Mouse (Mus musculus) kidney, embryonic 14.5 days (tissue): Measurements from ENCODE around the gene Saa3. TPM values are rescaled to one million over a fixed set of nuclear protein-coding genes. Genes with fewer than 3 reads are reported as not detected.
"Not testable (repeated sequence)": the region's sequence is repeated elsewhere in the genome, so short reads cannot be mapped to it uniquely, and the experiment has no call there.

ENCODE experiments used
- ATAC-seq: fragments of 200-750 bp; cut with Nextera tagmentation; 2 replicates; pipeline ENCODE4 v1.8.0; 2017; ENCODE audit warnings: moderate number of reproducible peaks, mild to moderate bottlenecking, moderate TSS enrichment, moderate library complexity; ENCODE audit not compliant: low FRiP score, low TSS enrichment
- H3K27ac ChIP-seq: fragments of 300-500 bp; sonication (generic); 2 replicates; pipeline ENCODE4 v1.5.1; 2014; ENCODE audit warnings: low read depth, mild to moderate bottlenecking, low read length, moderate library complexity, mixed read lengths
- H3K27me3 ChIP-seq: fragments of 300-500 bp; sonication (generic); 2 replicates; pipeline ENCODE4 v1.6.1; 2014; ENCODE audit warnings: mild to moderate bottlenecking, low read length; ENCODE audit not compliant: control insufficient read depth, insufficient read depth
- H3K36me3 ChIP-seq: fragments of 300-500 bp; sonication (generic); 2 replicates; pipeline ENCODE4 v1.6.1; 2014; ENCODE audit warnings: low read length, mixed read lengths; ENCODE audit not compliant: control insufficient read depth, insufficient read depth
- H3K4me1 ChIP-seq: fragments of 300-500 bp; sonication (generic); 2 replicates; pipeline ENCODE4 v1.6.1; 2014; ENCODE audit warnings: low read length, mixed read lengths; ENCODE audit not compliant: control insufficient read depth, insufficient read depth
- H3K4me2 ChIP-seq: fragments of 300-500 bp; sonication (generic); replicated peaks from 2 replicates; pipeline ENCODE4 v1.6.1; 2014; ENCODE audit warnings: low read depth, mild to moderate bottlenecking, low read length
- H3K4me3 ChIP-seq: fragments of 300-500 bp; sonication (generic); 2 replicates; pipeline ENCODE4 v1.5.1; 2014; ENCODE audit warnings: mild to moderate bottlenecking, low read length
- H3K9ac ChIP-seq: fragments of 300-500 bp; sonication (generic); 2 replicates; pipeline ENCODE4 v1.6.1; 2014; ENCODE audit warnings: low read depth, mild to moderate bottlenecking, low read length, moderate library complexity
- H3K9me3 ChIP-seq: fragments of 300-500 bp; sonication (generic); 2 replicates; pipeline ENCODE4 v1.6.1; 2016; ENCODE audit warnings: low read length; ENCODE audit not compliant: control insufficient read depth
- WGBS: fragments of 180-500 bp; shearing (Covaris S2); extraction: QIAGEN DNeasy Blood & Tissue Kit; methylation state at CpG from one replicate; pipeline ENCODE4 v1.1.7; 2014; 5-methylcytosine and 5-hydroxymethylcytosine counted together
- polyA plus RNA-seq: library from polyadenylated mRNA; unstranded; fragments of >200 nt; fragmentation: Nextera tagmentation; extraction: Ambion mirVana; gene quantifications from 2 replicates; pipeline ENCODE4 v1.2.1, GENCODE M21; 2014

The Saa3 gene
- polyA plus RNA-seq, 1 experiment from 2014 or later, result not detected

GRCm38 (mm10) chr7:46680732-46681131, 34.8 kb downstream of the Saa3 start:
- no peak overlapping the region for H3K4me3 ChIP-seq

GRCm38 (mm10) chr7:46679044-46679443, 36.5 kb downstream of the Saa3 start:
- not testable (repeated sequence) for H3K9me3 ChIP-seq, H3K27me3 ChIP-seq, H3K9ac ChIP-seq, H3K4me3 ChIP-seq, H3K36me3 ChIP-seq, ATAC-seq, H3K4me2 ChIP-seq, H3K4me1 ChIP-seq, H3K27ac ChIP-seq
- WGBS, result 84% methylated on average over 7 of the region's 7 CpGs

More at GRCm38 (mm10) chr7:46680732-46681131, 34.8 kb downstream of the Saa3 start:
- ATAC-seq, result no peak
- H3K4me2 ChIP-seq, result no peak overlapping the region
- H3K9ac ChIP-seq, result no peak overlapping the region
- no peaks in the 10 kb centered on the region for H3K36me3 ChIP-seq
- H3K9me3 ChIP-seq, result no peaks in the 10 kb centered on the region
- no peaks in the 10 kb centered on the region for H3K4me1 ChIP-seq
- no peak overlapping the region for H3K27ac ChIP-seq
- no peaks in the 10 kb centered on the region for H3K27me3 ChIP-seq

GRCm38 (mm10) chr7:46678417-46678816, 37.1 kb downstream of the Saa3 start:
- Histone ChIP-seq H3K27me3 (no peaks in the 10 kb centered on the region), H3K4me2 (no peak overlapping the region), H3K9me3 (no peaks in the 10 kb centered on the region), H3K9ac (no peak overlapping the region), H3K27ac (no peak overlapping the region), H3K36me3 (no peaks in the 10 kb centered on the region), H3K4me1 (no peaks in the 10 kb centered on the region), H3K4me3 (no peak overlapping the region)
- ATAC-seq, result no peak
- 86% methylated on average over 3 of the region's 3 CpGs for WGBS

- Histone ChIP-seq H3K4me2 (no peak overlapping the region), H3K27ac (no peak overlapping the region), H3K9me3 (no peaks in the 10 kb centered on the region), H3K27me3 (no peaks in the 10 kb centered on the region), H3K36me3 (no peaks in the 10 kb centered on the region), H3K4me1 (peaks cover 6% of the 10 kb centered on the region), H3K9ac (no peak overlapping the region), H3K4me3 (no peak overlapping the region)
- 0 out of 2 replicates have a peak, but pooled peaks have one; percentile 48 for ATAC-seq
- 39% methylated on average over 5 of the region's 5 CpGs for WGBS
These were observed 38.6 kb downstream of the Saa3 start for GRCm38 (mm10) chr7:46676808-46677360.

GRCm38 (mm10) chr7:46675886-46676285, 39.6 kb downstream of the Saa3 start:
- Histone ChIP-seq H3K36me3 (no peaks in the 10 kb centered on the region), H3K27me3 (no peaks in the 10 kb centered on the region), H3K4me2 (no peak overlapping the region), H3K9ac (no peak overlapping the region), H3K4me1 (peaks cover 6% of the 10 kb centered on the region), H3K4me3 (no peak overlapping the region), H3K9me3 (no peaks in the 10 kb centered on the region), H3K27ac (no peak overlapping the region)
- no peak for ATAC-seq
- 83% methylated on average over 8 of the region's 8 CpGs for WGBS

GRCm38 (mm10) chr7:46675061-46675460, 40.4 kb downstream of the Saa3 start:
- Histone ChIP-seq H3K4me3 (no peak overlapping the region), H3K36me3 (no peaks in the 10 kb centered on the region), H3K4me1 (peaks cover 6% of the 10 kb centered on the region), H3K4me2 (no peak overlapping the region), H3K9me3 (no peaks in the 10 kb centered on the region), H3K27me3 (no peaks in the 10 kb centered on the region), H3K27ac (no peak overlapping the region), H3K9ac (no peak overlapping the region)
- ATAC-seq, result no peak
- WGBS, result 92% methylated on average over 7 of the region's 7 CpGs

- Histone ChIP-seq H3K4me1 (peaks cover 6% of the 10 kb centered on the region), H3K4me2 (no peak within 1 kb of the TSS), H3K27me3 (no peaks in the 10 kb centered on the region), H3K4me3 (no peak within 1 kb of the TSS), H3K36me3 (no peaks in the 10 kb centered on the region), H3K27ac (no peak within 1 kb of the TSS), H3K9ac (no peak within 1 kb of the TSS), H3K9me3 (no peaks in the 10 kb centered on the region)
- WGBS, result 26% methylated on average over 10 of the region's 10 CpGs
- ATAC-seq, result peak; percentile 56; the same call in 1 of the 2 replicates
These were observed 43.3 kb downstream of the Saa3 start, which contains the start of gene Tph1 for GRCm38 (mm10) chr7:46672160-46672672. Gene Tph1, minus strand, starts transcription at chr7:46672537.

- H3K9ac ChIP-seq, result no peak overlapping the region
- peaks cover 4% of the 10 kb centered on the region for H3K4me1 ChIP-seq
- H3K27me3 ChIP-seq, result peaks cover 11% of the 10 kb centered on the region; the same call in 1 of the 2 replicates
- ATAC-seq, result peak; percentile 48; the same call in 1 of the 2 replicates
- WGBS, result 1% methylated on average over 21 of the region's 21 CpGs
- peak overlapping the region; percentile 18; the same call in 1 of the 2 replicates for H3K4me2 ChIP-seq
- no peaks in the 10 kb centered on the region for H3K9me3 ChIP-seq
- no peaks in the 10 kb centered on the region for H3K36me3 ChIP-seq
- H3K4me3 ChIP-seq, result no peak overlapping the region
- H3K27ac ChIP-seq, result no peak overlapping the region
These were observed 48.2 kb downstream of the Saa3 start for GRCm38 (mm10) chr7:46667256-46667655.

- Histone ChIP-seq H3K27me3 (peaks cover 11% of the 10 kb centered on the region; the same call in 1 of the 2 replicates), H3K4me1 (no peaks in the 10 kb centered on the region), H3K4me2 (no peak overlapping the region), H3K9me3 (no peaks in the 10 kb centered on the region), H3K9ac (no peak overlapping the region), H3K27ac (no peak overlapping the region), H3K4me3 (no peak overlapping the region), H3K36me3 (no peaks in the 10 kb centered on the region)
- WGBS, result 27% methylated on average over 9 of the region's 9 CpGs
- no peak; the same call in 1 of the 2 replicates for ATAC-seq
These were observed 50.3 kb downstream of the Saa3 start for GRCm38 (mm10) chr7:46665236-46665635.
